Mouse (Mus musculus): Measurements from ENCODE around the gene Adsl. TPM values are rescaled to one million over a fixed set of nuclear protein-coding genes. Genes with fewer than 3 reads are reported as not detected.

The Adsl gene
- polyA plus RNA-seq (2015; fragmentation: Illumina TruSeq; extraction: RNeasy Lipid Tissue Mini Kit (QIAGEN cat#74804); ENCODE audit: low read depth, low replicate concordance), result 47.8 TPM

DNA sequence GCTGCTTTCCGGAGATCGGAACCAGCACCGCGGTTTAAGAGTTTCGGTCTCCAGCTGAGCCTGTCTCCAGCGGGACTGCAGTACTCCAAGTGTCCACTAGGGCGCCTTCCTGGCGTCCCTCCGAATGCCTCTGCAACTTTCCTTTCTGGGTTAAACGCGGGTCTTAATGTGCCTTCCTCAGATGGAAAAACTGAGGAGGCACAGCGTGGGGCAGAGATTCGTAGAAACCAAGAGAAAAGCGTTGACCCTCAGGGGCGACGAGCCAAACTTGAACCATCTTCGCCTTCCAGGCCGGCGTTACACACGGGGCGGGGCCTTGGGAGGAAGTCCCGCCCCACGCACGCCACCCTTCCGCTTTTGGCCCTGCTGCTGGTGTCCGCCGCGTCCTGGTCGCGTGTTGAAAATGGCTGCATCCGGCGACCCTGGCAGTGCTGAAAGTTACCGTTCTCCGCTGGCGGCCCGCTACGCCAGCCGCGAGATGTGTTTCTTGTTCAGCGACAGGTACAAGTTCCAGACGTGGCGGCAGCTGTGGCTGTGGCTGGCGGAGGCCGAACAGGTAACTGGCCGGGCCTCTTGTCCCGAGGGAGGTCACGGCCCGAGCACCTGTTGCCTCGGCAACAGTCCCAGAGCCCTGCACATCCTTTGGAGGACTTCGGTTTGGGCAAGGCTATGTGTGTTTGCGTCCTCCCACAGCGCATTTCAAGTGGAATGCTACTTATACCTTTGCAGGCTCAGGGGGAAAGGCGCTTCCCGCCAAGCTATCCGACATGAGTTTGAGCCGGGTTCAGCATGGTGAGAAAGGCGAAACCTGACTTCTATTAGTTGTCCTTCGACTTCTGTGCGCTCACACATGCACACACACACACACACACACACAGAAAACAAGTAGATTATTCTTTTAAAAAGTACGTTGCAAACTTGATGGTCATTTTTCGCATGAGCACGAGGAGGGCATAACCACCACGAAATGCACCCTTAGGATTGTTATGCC, at the start of gene Adsl:
TSS of gene Adsl (plus strand) at position 346 of the 991 bp plus-strand sequence.

DNA sequence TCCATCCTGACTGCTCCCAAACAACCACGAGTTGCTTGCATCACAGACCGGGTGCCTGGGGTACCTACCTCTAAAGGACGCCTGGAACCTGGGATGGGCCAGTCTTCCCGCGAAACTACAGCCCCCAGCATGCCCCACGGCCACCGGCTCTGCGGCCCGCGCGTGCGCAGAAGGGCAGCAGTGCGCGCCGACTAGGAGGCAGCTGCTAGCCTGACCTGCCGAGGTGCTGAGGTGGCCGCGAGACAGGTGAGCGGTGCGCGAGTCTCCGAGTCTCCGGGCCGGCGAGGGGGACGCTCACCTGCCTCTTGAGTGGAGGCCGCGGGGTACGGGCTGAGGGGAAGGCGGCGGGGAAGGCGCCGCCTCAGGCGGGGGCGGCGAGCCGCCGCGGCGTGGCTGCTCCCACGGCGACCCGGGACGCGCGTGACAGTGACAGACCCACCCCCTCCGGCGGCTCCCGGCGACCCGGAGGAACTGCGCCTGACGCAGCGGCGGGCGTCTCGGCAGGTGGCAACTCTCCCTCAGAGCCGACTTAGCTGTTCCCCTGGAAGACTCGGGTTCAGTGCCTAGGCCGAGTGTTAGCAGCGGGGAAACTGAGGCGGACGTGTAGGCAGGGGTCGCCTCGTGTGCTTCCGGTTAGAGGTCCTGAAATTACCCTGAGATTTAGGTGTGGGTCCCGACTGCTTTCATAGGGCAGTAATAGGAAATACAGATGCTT, 29.5 kb downstream of the Adsl start, which contains the start of gene Sgsm3:
TSS of gene Sgsm3 (plus strand) at position 146 of the 715 bp plus-strand sequence.

Other genes starting within 250 kb of the Adsl start
- gene Tnrc6b, start 237.2 kb upstream of the Adsl start, polyA plus RNA-seq (2015; fragmentation: Illumina TruSeq; extraction: RNeasy Lipid Tissue Mini Kit (QIAGEN cat#74804); ENCODE audit: low read depth, low replicate concordance), result 20.9 TPM
- 63.5 TPM for gene Sgsm3, start 29.3 kb downstream of the Adsl start, polyA plus RNA-seq (2015; fragmentation: Illumina TruSeq; extraction: RNeasy Lipid Tissue Mini Kit (QIAGEN cat#74804); ENCODE audit: low read depth, low replicate concordance)
- gene Mrtfa, start 242.3 kb downstream of the Adsl start, polyA plus RNA-seq (2015; fragmentation: Illumina TruSeq; extraction: RNeasy Lipid Tissue Mini Kit (QIAGEN cat#74804); ENCODE audit: low read depth, low replicate concordance), result 25.1 TPM